Mouse (Mus musculus) midbrain, embryonic 13.5 days (tissue): ENCODE results near the gene Car3. TPM values are rescaled to one million over a fixed set of nuclear protein-coding genes. Genes with fewer than 3 reads are reported as not detected.

Experiments
- ATAC-seq: fragments of 200-750 bp; cut with Nextera tagmentation; 2 replicates; pipeline ENCODE4 v1.8.0; 2017; ENCODE audit warnings: mild to moderate bottlenecking, moderate TSS enrichment, moderate library complexity
- H3K27ac ChIP-seq: fragments of 300-500 bp; sonication (generic); 2 replicates; pipeline ENCODE4 v1.5.1; 2015; ENCODE audit warnings: inconsistent platforms, mild to moderate bottlenecking, moderate library complexity
- H3K27me3 ChIP-seq: fragments of 300-500 bp; sonication (generic); 2 replicates; pipeline ENCODE4 v1.6.1; 2015; ENCODE audit warnings: mild to moderate bottlenecking, inconsistent platforms
- H3K36me3 ChIP-seq: fragments of 300-500 bp; sonication (generic); 2 replicates; pipeline ENCODE4 v1.6.1; 2015; ENCODE audit warnings: mild to moderate bottlenecking, inconsistent platforms
- H3K4me1 ChIP-seq: fragments of 300-500 bp; sonication (generic); replicated peaks from 2 replicates; pipeline ENCODE4 v1.6.1; 2015; ENCODE audit warnings: inconsistent platforms
- H3K4me2 ChIP-seq: fragments of 300-500 bp; sonication (generic); replicated peaks from 2 replicates; pipeline ENCODE4 v1.6.1; 2015; ENCODE audit warnings: moderate library complexity, mild to moderate bottlenecking, inconsistent platforms
- H3K4me3 ChIP-seq: fragments of 300-500 bp; sonication (generic); replicated peaks from 2 replicates; pipeline ENCODE4 v1.5.1; 2015; ENCODE audit warnings: mild to moderate bottlenecking, inconsistent platforms
- H3K9ac ChIP-seq: fragments of 300-500 bp; sonication (generic); replicated peaks from 2 replicates; pipeline ENCODE4 v1.6.1; 2015; ENCODE audit warnings: mild to moderate bottlenecking, inconsistent platforms
- H3K9me3 ChIP-seq: fragments of 300-500 bp; sonication (generic); 2 replicates; pipeline ENCODE4 v1.6.1; 2016; ENCODE audit warnings: mild to moderate bottlenecking, inconsistent platforms
- WGBS: fragments of 180-500 bp; shearing (Covaris S2); methylation state at CpG from one replicate; pipeline ENCODE4 v1.1.7; 2015; 5-methylcytosine and 5-hydroxymethylcytosine counted together
- polyA plus RNA-seq: library from polyadenylated mRNA; unstranded; fragments of >200 nt; fragmentation: Nextera tagmentation; extraction: Ambion mirVana; gene quantifications from 2 replicates; pipeline ENCODE4 v1.2.1, GENCODE M21; 2015

The Car3 gene
- polyA plus RNA-seq, 1 experiment from 2014 or later, result 1.5 TPM

DNA sequence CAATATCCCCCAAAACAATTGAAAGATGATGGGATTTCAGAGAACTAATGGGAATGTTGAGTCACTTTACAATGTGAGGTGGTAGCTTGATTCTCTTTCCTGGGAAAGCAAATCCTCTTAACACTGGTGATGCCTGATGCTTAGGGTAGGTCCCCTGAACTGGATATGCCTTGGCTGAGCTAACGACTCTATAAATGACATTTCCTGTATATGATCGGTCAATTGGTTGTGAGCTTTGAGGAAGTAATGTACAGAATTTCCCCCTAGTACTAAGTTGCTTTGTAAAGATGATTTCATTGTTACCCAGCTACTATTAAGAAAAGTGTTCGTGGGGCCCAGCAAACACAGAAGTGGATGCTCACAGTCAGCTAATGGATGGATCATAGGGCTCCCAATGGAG, 29.7 kb downstream of the Car3 start:
- Histone ChIP-seq H3K36me3 (no peaks in the 10 kb centered on the region), H3K9me3 (no peaks in the 10 kb centered on the region), H3K27ac (no peak overlapping the region), H3K4me2 (no peak overlapping the region), H3K4me1 (no peaks in the 10 kb centered on the region), H3K9ac (no peak overlapping the region), H3K27me3 (peaks cover under 1% of the 10 kb centered on the region; the same call in 1 of the 2 replicates), H3K4me3 (no peak overlapping the region)
- no peak for ATAC-seq
- 81% methylated on average over 3 of the region's 3 CpGs for WGBS

DNA sequence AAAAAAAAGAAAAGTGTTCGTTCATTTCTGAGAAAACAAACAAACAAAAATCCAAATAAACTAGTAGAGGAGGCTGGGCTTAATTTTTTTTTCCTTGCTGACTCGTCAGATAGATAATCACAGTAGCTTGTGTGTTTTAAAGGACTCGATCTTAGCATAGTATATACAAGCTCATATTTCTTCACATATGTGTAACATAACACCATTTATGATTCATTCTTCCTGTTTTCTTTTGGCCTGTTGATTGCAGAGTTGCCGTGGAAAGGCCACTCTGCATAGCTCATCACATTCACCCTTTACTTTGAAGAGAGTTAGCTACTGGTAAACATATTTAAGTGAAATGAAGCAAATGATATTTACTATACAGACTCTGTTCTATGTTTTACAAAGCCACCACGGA, 30.4 kb downstream of the Car3 start:
- 88% methylated on average over 5 of the region's 5 CpGs for WGBS
- H3K4me2 ChIP-seq, result no peak overlapping the region
- H3K27me3 ChIP-seq, result no peaks in the 10 kb centered on the region
- no peaks in the 10 kb centered on the region for H3K9me3 ChIP-seq
- no peak for ATAC-seq
- no peak overlapping the region for H3K9ac ChIP-seq
- H3K4me1 ChIP-seq, result no peaks in the 10 kb centered on the region
- no peak overlapping the region for H3K4me3 ChIP-seq
- H3K27ac ChIP-seq, result no peak overlapping the region
- H3K36me3 ChIP-seq, result no peaks in the 10 kb centered on the region

DNA sequence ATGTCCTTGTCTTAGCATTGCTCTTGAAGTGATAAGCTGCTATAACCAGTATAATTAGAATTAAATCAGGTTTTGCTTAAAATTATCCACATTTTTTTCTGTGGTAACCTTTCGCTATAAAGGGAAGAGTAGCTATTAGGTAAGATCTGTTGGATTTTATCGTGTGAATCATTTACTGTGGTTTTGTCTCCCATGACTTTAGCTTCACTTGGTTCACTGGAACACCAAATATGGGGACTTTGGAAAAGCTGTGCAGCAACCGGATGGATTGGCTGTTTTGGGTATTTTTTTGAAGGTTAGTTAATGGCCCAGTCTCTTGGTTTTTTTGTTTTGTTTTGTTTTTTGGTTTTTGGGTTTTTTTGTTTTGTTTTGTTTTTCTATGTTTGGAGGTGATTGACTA, 32.0 kb downstream of the Car3 start:
- no peak for ATAC-seq
- 0 out of 2 replicates have a peak, but pooled peaks cover 3% of the 10 kb centered on the region for H3K4me1 ChIP-seq
- 96% methylated on average over 3 of the region's 3 CpGs for whole genome bisulfite sequencing
- H3K9ac ChIP-seq, result no peak overlapping the region
- H3K9me3 ChIP-seq, result no peaks in the 10 kb centered on the region
- no peaks in the 10 kb centered on the region for H3K27me3 ChIP-seq
- no peaks in the 10 kb centered on the region for H3K36me3 ChIP-seq
- H3K4me2 ChIP-seq, result no peak overlapping the region
- H3K27ac ChIP-seq, result no peak overlapping the region
- H3K4me3 ChIP-seq, result no peak overlapping the region

DNA sequence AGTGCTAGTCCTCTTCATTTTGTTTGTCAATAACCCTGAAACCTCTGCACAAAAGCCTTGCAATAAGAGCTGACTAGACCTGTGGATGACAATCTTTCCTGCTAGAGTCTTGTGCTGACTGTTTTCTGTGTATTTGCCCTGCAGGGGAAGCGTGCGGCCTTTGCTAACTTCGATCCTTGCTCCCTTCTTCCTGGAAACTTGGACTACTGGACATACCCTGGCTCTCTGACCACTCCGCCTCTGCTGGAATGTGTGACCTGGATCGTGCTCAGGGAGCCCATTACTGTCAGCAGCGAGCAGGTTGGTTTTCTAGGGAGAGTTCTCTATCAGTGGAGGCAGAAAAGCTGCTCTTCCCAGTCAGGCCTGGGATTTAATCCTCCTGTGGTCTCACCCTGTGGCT, 34.5 kb downstream of the Car3 start:
- no peak for ATAC-seq
- Histone ChIP-seq H3K36me3 (no peaks in the 10 kb centered on the region), H3K9me3 (no peaks in the 10 kb centered on the region), H3K27me3 (no peaks in the 10 kb centered on the region), H3K4me1 (0 out of 2 replicates have a peak, but pooled peaks cover 3% of the 10 kb centered on the region), H3K9ac (no peak overlapping the region), H3K4me2 (no peak overlapping the region), H3K4me3 (no peak overlapping the region), H3K27ac (no peak overlapping the region; the same call in 1 of the 2 replicates)
- 59% methylated on average over 6 of the region's 6 CpGs for WGBS

DNA sequence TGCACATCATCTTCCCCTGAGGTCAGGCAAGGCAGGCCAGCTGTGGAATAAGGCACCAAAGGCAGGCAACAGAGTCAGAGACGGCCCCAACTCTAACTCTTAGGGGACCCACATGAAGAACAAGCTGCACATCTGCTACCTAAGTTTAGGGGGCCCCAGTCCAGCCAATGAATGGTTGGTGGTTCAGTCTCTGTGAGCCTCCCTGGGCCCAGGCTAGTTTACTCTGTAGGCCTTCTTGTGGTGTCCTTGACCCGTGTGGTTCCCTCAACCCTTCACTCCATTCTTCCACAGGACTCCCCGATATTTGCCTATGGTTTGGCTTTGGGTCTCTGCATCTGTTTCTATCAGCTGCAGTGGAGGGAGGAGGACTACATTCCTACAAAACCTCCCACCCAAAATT, 40.1 kb downstream of the Car3 start:
- ATAC-seq, result no peak
- 93% methylated on average over 3 of the region's 3 CpGs for WGBS
- H3K4me1 ChIP-seq, result 0 out of 2 replicates have a peak, but pooled peaks cover 3% of the 10 kb centered on the region

DNA sequence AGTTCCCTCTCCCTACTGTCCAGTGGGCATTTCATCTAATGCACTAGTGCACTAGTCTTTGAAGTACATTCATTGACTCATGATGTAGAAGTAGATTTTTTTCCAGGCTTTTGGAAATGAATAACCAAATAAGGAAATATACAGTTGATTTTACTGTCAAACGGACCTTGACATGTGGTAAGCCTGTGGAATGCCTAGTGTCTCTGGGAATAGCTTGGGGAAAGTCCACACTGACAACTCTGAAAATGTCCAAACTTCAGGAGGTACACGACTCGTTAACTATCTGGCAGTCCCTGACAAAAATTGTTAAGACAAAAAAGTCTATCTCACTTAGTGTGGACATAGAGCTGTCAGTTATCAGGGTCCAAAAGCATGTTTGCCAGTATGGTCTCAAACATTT, 40.9 kb downstream of the Car3 start:
- H3K4me3 ChIP-seq, result no peak overlapping the region
- WGBS, result 93% methylated on average over 3 of the region's 3 CpGs
- H3K27me3 ChIP-seq, result no peaks in the 10 kb centered on the region
- no peak overlapping the region for H3K27ac ChIP-seq
- H3K4me1 ChIP-seq, result 0 out of 2 replicates have a peak, but pooled peaks cover 3% of the 10 kb centered on the region
- H3K36me3 ChIP-seq, result no peaks in the 10 kb centered on the region
- no peaks in the 10 kb centered on the region for H3K9me3 ChIP-seq
- no peak overlapping the region for H3K9ac ChIP-seq
- no peak overlapping the region for H3K4me2 ChIP-seq
- ATAC-seq, result no peak

More for the DNA sequence above, 40.1 kb downstream of the Car3 start:
- Histone ChIP-seq H3K4me2 (no peak overlapping the region), H3K9ac (no peak overlapping the region), H3K9me3 (no peaks in the 10 kb centered on the region), H3K27ac (no peak overlapping the region), H3K27me3 (no peaks in the 10 kb centered on the region), H3K36me3 (no peaks in the 10 kb centered on the region), H3K4me3 (no peak overlapping the region)

DNA sequence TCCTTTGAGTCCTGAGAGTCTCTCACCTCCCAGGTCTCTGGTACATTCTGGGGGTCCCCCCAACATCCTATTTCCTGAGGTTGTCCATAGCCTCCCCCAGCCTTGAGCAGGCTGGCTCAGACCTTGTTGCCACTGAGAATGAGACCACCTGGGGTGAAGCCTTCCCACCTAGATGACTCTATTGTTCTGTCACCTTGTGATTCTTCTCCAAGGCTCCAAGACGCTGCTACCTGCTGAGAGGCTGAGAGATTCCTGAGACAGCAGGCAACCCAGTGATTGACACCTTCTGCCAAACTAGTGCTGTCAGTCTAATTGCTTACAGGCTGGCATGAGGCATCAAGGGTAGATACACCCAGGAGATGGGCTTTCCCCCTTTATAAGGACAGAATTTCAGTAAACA, 44.0 kb downstream of the Car3 start:
- no peaks in the 10 kb centered on the region for H3K27me3 ChIP-seq
- no peak overlapping the region for H3K27ac ChIP-seq
- no peak overlapping the region for H3K4me3 ChIP-seq
- H3K9ac ChIP-seq, result no peak overlapping the region
- no peaks in the 10 kb centered on the region for H3K36me3 ChIP-seq
- no peaks in the 10 kb centered on the region for H3K4me1 ChIP-seq
- H3K9me3 ChIP-seq, result no peaks in the 10 kb centered on the region
- H3K4me2 ChIP-seq, result no peak overlapping the region
- 57% methylated on average over 1 of the region's 1 CpGs for WGBS
- ATAC-seq, result no peak

DNA sequence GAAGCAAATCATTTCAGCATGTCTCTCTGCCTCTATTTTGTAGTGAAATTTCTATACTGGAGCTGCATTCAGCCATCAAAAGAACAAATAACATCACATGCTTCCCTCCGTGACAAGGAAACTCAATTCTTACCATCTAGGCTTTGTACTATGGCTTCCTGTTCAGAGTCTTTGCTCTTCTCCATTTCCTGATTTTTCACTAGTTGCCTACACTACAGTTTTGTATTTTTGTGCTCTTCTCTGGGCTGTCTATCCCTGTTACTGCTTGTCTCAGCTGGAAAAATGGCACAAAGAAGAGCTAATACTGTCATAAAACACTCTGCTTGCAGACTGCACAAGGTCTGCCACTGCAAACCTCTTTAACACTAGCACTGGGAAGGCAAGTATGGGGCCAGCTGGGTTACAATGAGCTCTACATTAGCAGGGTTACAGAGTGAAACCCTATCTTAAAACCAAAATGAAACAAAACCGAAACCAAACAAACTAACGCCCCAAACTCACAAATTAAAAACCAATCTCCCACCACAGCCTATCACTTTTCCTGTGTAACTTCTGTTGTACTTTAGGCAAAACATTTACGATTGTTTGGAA, 48.8 kb downstream of the Car3 start:
- no peak overlapping the region for H3K9ac ChIP-seq
- no peaks in the 10 kb centered on the region for H3K27me3 ChIP-seq
- H3K27ac ChIP-seq, result no peak overlapping the region
- 90% methylated on average over 4 of the region's 4 CpGs for WGBS
- H3K9me3 ChIP-seq, result no peaks in the 10 kb centered on the region
- no peak overlapping the region for H3K4me2 ChIP-seq
- H3K36me3 ChIP-seq, result no peaks in the 10 kb centered on the region
- no peak for ATAC-seq
- H3K4me3 ChIP-seq, result no peak overlapping the region
- H3K4me1 ChIP-seq, result no peaks in the 10 kb centered on the region

DNA sequence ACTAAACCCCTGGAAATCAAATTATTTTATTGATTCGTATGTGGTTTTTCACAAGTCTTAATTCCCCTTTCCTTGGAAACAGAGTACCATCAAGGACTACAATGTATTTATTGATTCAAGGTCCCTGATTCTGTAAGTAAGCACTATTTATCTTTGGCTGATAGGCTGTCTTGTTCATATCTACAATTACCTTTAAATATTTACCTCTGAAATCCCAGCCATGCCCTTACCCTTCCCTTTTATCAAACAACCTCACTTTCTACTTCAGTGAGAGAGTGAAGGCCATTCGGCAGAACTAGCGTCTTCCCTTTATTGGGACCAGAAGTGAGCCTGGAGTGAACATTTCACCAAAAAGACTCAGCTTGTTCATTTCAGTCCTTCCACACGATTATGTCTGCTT, 50.5 kb downstream of the Car3 start:
- no peak overlapping the region for H3K27ac ChIP-seq
- no peaks in the 10 kb centered on the region for H3K27me3 ChIP-seq
- WGBS, result 91% methylated on average over 4 of the region's 4 CpGs
- no peak overlapping the region for H3K4me3 ChIP-seq
- H3K4me2 ChIP-seq, result no peak overlapping the region
- no peak for ATAC-seq
- no peak overlapping the region for H3K9ac ChIP-seq
- no peaks in the 10 kb centered on the region for H3K36me3 ChIP-seq
- no peaks in the 10 kb centered on the region for H3K9me3 ChIP-seq
- H3K4me1 ChIP-seq, result no peaks in the 10 kb centered on the region

DNA sequence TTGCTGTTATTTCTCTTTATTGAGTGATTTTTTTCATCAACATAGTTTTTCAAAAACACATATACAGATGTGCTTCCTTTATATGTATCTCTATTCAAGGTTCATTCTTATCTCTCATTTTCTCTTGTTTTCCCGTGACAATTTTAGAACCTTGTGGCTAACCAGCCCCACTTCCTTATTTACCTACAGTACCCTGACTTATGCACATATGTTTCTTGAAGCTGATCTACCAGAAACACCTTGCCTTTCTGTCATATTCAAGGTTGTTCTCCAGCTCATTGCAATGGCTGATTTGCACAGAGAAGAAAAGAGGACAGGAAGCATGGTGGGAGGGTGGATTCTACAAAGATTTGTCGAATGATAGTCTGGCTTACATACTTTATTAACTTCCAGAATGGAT, 52.0 kb downstream of the Car3 start:
- no peak for ATAC-seq
- H3K4me3 ChIP-seq, result no peak overlapping the region
- H3K9ac ChIP-seq, result no peak overlapping the region
- H3K4me1 ChIP-seq, result no peaks in the 10 kb centered on the region
- no peaks in the 10 kb centered on the region for H3K9me3 ChIP-seq
- no peak overlapping the region for H3K27ac ChIP-seq
- 91% methylated on average over 2 of the region's 2 CpGs for WGBS
- no peaks in the 10 kb centered on the region for H3K36me3 ChIP-seq
- H3K4me2 ChIP-seq, result no peak overlapping the region
- no peaks in the 10 kb centered on the region for H3K27me3 ChIP-seq

DNA sequence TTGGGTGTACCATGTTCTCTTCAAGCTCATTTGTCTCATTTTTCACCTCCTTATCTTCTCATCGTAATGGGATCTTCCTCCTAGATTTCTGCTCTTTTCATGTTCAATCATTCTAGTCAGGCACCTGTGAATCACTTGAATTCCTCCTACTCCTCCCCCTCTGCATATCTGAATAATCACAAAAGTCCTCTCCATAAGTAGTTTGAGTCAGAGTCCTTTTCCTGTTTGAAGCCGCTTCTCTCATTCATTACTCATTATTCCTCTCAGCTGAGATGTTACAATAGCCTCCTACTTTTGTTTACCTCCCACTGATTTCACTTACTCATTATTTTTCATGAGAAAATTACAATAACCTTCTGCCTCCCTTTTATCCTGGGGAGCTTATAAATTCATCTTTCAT, 53.9 kb downstream of the Car3 start:
- Histone ChIP-seq H3K4me1 (no peaks in the 10 kb centered on the region), H3K4me3 (no peak overlapping the region), H3K4me2 (no peak overlapping the region), H3K9me3 (no peaks in the 10 kb centered on the region), H3K9ac (no peak overlapping the region), H3K27me3 (no peaks in the 10 kb centered on the region), H3K27ac (no peak overlapping the region), H3K36me3 (no peaks in the 10 kb centered on the region)
- ATAC-seq, result no peak
- WGBS, result 43% methylated on average over 2 of the region's 2 CpGs
